Mouse (Mus musculus): ENCODE data around the gene Tmem252. TPM values are rescaled to one million over a fixed set of nuclear protein-coding genes. Genes with fewer than 3 reads are reported as not detected.

Tmem252 gene
- polyA plus RNA-seq, 1 experiment from 2014 or later: 0.14 TPM

GRCm38 (mm10) chr19:24703680-24704079, 29.9 kb downstream of the Tmem252 start:
- Histone ChIP-seq H3K9me3 (replicated peaks) (no peaks in the 10 kb centered on the region), H3K4me1 (replicated peaks) (no peaks in the 10 kb centered on the region), H3K27me3 (no peaks in the 10 kb centered on the region), H3K36me3 (replicated peaks) (no peaks in the 10 kb centered on the region), H3K4me3 (replicated peaks) (no peak overlapping the region), H3K27ac (replicated peaks) (no peak overlapping the region), H3K9ac (no peak overlapping the region), H3K4me2 (no peak overlapping the region)
- no peak for ATAC-seq (ENCODE audit: insufficient read depth)
- WGBS (ENCODE audit: insufficient replicate concordance): 45% methylated on average over 8 of the region's 8 CpGs

GRCm38 (mm10) chr19:24704326-24704725, 30.5 kb downstream of the Tmem252 start:
- Histone ChIP-seq H3K4me3 (replicated peaks) (no peak overlapping the region), H3K36me3 (replicated peaks) (no peaks in the 10 kb centered on the region), H3K27me3 (no peaks in the 10 kb centered on the region), H3K4me1 (replicated peaks) (no peaks in the 10 kb centered on the region), H3K27ac (replicated peaks) (no peak overlapping the region), H3K9me3 (replicated peaks) (no peaks in the 10 kb centered on the region), H3K4me2 (no peak overlapping the region), H3K9ac (no peak overlapping the region)
- ATAC-seq (ENCODE audit: insufficient read depth): no peak
- 52% methylated on average over 2 of the region's 2 CpGs for WGBS (ENCODE audit: insufficient replicate concordance)

- WGBS (ENCODE audit: insufficient replicate concordance): 24% methylated on average over 1 of the region's 1 CpGs
- no peak overlapping the region for H3K4me3 ChIP-seq (replicated peaks)
- H3K9ac ChIP-seq: no peak overlapping the region
- ATAC-seq (ENCODE audit: insufficient read depth): no peak
- no peaks in the 10 kb centered on the region for H3K27me3 ChIP-seq
- H3K9me3 ChIP-seq (replicated peaks): no peaks in the 10 kb centered on the region
- no peaks in the 10 kb centered on the region for H3K4me1 ChIP-seq (replicated peaks)
- H3K36me3 ChIP-seq (replicated peaks): no peaks in the 10 kb centered on the region
- H3K27ac ChIP-seq (replicated peaks): no peak overlapping the region
- no peak overlapping the region for H3K4me2 ChIP-seq
These were observed 31.6 kb downstream of the Tmem252 start for GRCm38 (mm10) chr19:24705395-24705794.

GRCm38 (mm10) chr19:24707071-24707906, 33.5 kb downstream of the Tmem252 start:
- H3K36me3 ChIP-seq (replicated peaks): no peaks in the 10 kb centered on the region
- no peaks in the 10 kb centered on the region for H3K9me3 ChIP-seq (replicated peaks)
- ATAC-seq (ENCODE audit: insufficient read depth): no peak
- H3K4me3 ChIP-seq (replicated peaks): no peak overlapping the region
- H3K4me2 ChIP-seq: no peak overlapping the region
- no peaks in the 10 kb centered on the region for H3K27me3 ChIP-seq
- 47% methylated on average over 7 of the region's 7 CpGs for WGBS (ENCODE audit: insufficient replicate concordance)
- no peak overlapping the region for H3K27ac ChIP-seq (replicated peaks)
- H3K9ac ChIP-seq: no peak overlapping the region
- H3K4me1 ChIP-seq (replicated peaks): no peaks in the 10 kb centered on the region

- WGBS (ENCODE audit: insufficient replicate concordance): 67% methylated on average over 7 of the region's 7 CpGs
These were observed 34.2 kb downstream of the Tmem252 start for GRCm38 (mm10) chr19:24708032-24708431.

GRCm38 (mm10) chr19:24716303-24717097, 42.7 kb downstream of the Tmem252 start:
- Histone ChIP-seq H3K27ac (replicated peaks) (no peak overlapping the region), H3K4me3 (replicated peaks) (no peak overlapping the region), H3K4me2 (no peak overlapping the region), H3K9ac (no peak overlapping the region), H3K27me3 (no peaks in the 10 kb centered on the region), H3K4me1 (replicated peaks) (no peaks in the 10 kb centered on the region), H3K9me3 (replicated peaks) (no peaks in the 10 kb centered on the region), H3K36me3 (replicated peaks) (no peaks in the 10 kb centered on the region)
- no peak for ATAC-seq (ENCODE audit: insufficient read depth)
- WGBS (ENCODE audit: insufficient replicate concordance): 63% methylated on average over 7 of the region's 7 CpGs

More at GRCm38 (mm10) chr19:24708032-24708431, 34.2 kb downstream of the Tmem252 start:
- Histone ChIP-seq H3K4me1 (replicated peaks) (no peaks in the 10 kb centered on the region), H3K27ac (replicated peaks) (no peak overlapping the region), H3K36me3 (replicated peaks) (no peaks in the 10 kb centered on the region), H3K9me3 (replicated peaks) (no peaks in the 10 kb centered on the region), H3K27me3 (no peaks in the 10 kb centered on the region), H3K4me3 (replicated peaks) (no peak overlapping the region), H3K9ac (no peak overlapping the region), H3K4me2 (no peak overlapping the region)
- no peak for ATAC-seq (ENCODE audit: insufficient read depth)

GRCm38 (mm10) chr19:24718021-24718420, 44.2 kb downstream of the Tmem252 start:
- no peaks in the 10 kb centered on the region for H3K27me3 ChIP-seq
- WGBS (ENCODE audit: insufficient replicate concordance): 22% methylated on average over 1 of the region's 1 CpGs
- H3K36me3 ChIP-seq (replicated peaks): no peaks in the 10 kb centered on the region
- no peak overlapping the region for H3K9ac ChIP-seq
- H3K4me1 ChIP-seq (replicated peaks): no peaks in the 10 kb centered on the region
- no peak overlapping the region for H3K4me2 ChIP-seq
- ATAC-seq (ENCODE audit: insufficient read depth): no peak
- H3K27ac ChIP-seq (replicated peaks): no peak overlapping the region
- no peak overlapping the region for H3K4me3 ChIP-seq (replicated peaks)
- no peaks in the 10 kb centered on the region for H3K9me3 ChIP-seq (replicated peaks)

GRCm38 (mm10) chr19:24719504-24719903, 45.7 kb downstream of the Tmem252 start:
- WGBS (ENCODE audit: insufficient replicate concordance): 55% methylated on average over 4 of the region's 4 CpGs
- Histone ChIP-seq H3K9me3 (replicated peaks) (no peaks in the 10 kb centered on the region), H3K36me3 (replicated peaks) (no peaks in the 10 kb centered on the region), H3K4me3 (replicated peaks) (no peak overlapping the region), H3K9ac (no peak overlapping the region), H3K27me3 (no peaks in the 10 kb centered on the region), H3K4me1 (replicated peaks) (no peaks in the 10 kb centered on the region), H3K27ac (replicated peaks) (no peak overlapping the region), H3K4me2 (no peak overlapping the region)
- ATAC-seq (ENCODE audit: insufficient read depth): no peak

- no peak overlapping the region for H3K9ac ChIP-seq
- no peaks in the 10 kb centered on the region for H3K27me3 ChIP-seq
- no peaks in the 10 kb centered on the region for H3K36me3 ChIP-seq (replicated peaks)
- ATAC-seq (ENCODE audit: insufficient read depth): no peak
- no peak overlapping the region for H3K4me2 ChIP-seq
- H3K4me3 ChIP-seq (replicated peaks): no peak overlapping the region
- no peaks in the 10 kb centered on the region for H3K4me1 ChIP-seq (replicated peaks)
- H3K27ac ChIP-seq (replicated peaks): no peak overlapping the region
- no peaks in the 10 kb centered on the region for H3K9me3 ChIP-seq (replicated peaks)
These were observed 46.6 kb downstream of the Tmem252 start for GRCm38 (mm10) chr19:24720448-24720847.

GRCm38 (mm10) chr19:24724362-24724761, 50.6 kb downstream of the Tmem252 start:
- no peaks in the 10 kb centered on the region for H3K9me3 ChIP-seq (replicated peaks)
- H3K27me3 ChIP-seq: no peaks in the 10 kb centered on the region
- ATAC-seq (ENCODE audit: insufficient read depth): no peak
- no peak overlapping the region for H3K4me3 ChIP-seq (replicated peaks)
- H3K4me1 ChIP-seq (replicated peaks): no peaks in the 10 kb centered on the region
- H3K4me2 ChIP-seq: no peak overlapping the region
- no peak overlapping the region for H3K9ac ChIP-seq
- no peaks in the 10 kb centered on the region for H3K36me3 ChIP-seq (replicated peaks)
- H3K27ac ChIP-seq (replicated peaks): no peak overlapping the region
- 59% methylated on average over 10 of the region's 10 CpGs for WGBS (ENCODE audit: insufficient replicate concordance)

GRCm38 (mm10) chr19:24730661-24731060, 56.9 kb downstream of the Tmem252 start:
- H3K9me3 ChIP-seq (replicated peaks): no peaks in the 10 kb centered on the region
- WGBS (ENCODE audit: insufficient replicate concordance): 51% methylated on average over 5 of the region's 5 CpGs
- H3K4me3 ChIP-seq (replicated peaks): no peak overlapping the region
- H3K9ac ChIP-seq: no peak overlapping the region
- no peaks in the 10 kb centered on the region for H3K36me3 ChIP-seq (replicated peaks)
- H3K4me2 ChIP-seq: no peak overlapping the region
- no peak overlapping the region for H3K27ac ChIP-seq (replicated peaks)
- no peaks in the 10 kb centered on the region for H3K27me3 ChIP-seq
- ATAC-seq (ENCODE audit: insufficient read depth): no peak
- no peaks in the 10 kb centered on the region for H3K4me1 ChIP-seq (replicated peaks)

Measured in liver, embryonic 15.5 days (tissue).